Mouse (Mus musculus): ENCODE results near the gene Trpc3. TPM values are rescaled to one million over a fixed set of nuclear protein-coding genes. Genes with fewer than 3 reads are reported as not detected.
A peak's percentile ranks its signal among the peaks of the same experiment; 100 is the strongest.
"Not testable (repeated sequence)": the region's sequence is repeated elsewhere in the genome, so short reads cannot be mapped to it uniquely, and the experiment has no call there.

Trpc3 gene
- polyA plus RNA-seq (2015; fragmentation: Nextera tagmentation; extraction: Ambion mirVana): 0.26 and 0.55 TPM in 2 replicates

DNA sequence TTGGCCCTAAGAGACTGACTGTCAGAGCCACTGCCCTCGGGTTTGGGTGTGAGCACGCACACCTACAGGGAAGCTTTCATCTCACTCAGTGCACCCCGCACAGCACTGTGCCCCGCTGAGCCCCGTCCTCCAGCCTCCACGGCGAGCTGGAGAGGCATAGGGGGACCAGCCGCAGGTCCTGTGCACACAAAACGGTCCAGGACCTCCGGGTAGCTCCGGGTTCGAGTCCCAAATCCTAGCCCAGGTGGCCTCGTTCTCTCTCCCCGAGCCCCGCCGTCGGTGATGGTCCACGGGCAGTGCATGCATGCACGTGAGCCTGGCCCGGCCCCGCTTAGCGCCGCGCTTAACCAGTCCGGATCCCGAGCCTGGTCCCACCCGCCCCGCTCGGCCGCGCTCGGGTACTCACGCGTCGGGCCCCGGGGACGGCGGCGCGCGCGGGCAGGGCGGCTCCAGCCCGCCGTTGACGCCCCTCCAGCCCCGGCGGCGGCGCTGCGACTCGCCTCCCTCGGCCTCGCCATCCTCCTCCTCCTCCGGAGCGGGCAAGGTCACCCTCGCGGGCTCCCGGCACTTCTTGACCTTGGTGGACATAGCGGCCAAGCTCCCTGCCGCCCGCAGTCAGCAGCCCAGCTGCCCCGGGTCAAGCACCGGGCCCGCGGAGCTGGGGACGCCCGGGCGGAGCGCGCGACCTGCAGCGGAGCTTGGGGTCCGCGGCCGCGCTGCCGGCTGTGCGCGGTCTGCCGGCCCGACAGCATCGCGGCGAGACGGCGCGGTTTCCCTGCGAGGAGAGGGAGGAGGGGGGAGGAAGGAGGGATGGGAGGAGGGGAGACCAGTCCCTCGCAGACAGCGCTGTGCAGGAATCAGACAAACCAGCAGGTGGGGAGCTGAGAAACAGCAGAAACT lies at the start of gene Trpc3:
TSS of gene Trpc3 (minus strand) at position 776 of the 900 bp plus-strand sequence.
- peak; percentile 34; the same call in 1 of the 2 replicates for ATAC-seq (ENCODE audit: insufficient read depth)

DNA sequence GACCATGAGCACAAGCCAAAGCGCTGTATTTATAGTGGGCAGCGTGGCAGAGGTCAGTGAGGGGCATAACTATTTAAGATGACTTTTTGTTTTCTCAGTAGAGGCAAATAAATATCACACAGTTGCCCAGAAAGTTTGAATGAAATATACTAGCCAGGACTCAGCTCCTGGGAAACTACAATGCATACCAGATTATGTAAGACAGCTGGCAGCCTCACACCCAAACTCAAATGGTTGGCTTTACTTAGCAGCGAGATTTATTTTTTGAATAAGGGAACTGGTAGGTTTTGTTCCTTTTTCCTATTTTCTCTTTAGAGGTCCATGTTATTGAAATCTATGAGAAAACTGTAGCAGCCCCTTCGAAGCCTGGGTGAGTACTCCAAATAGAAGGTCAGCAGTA lies 48.1 kb upstream of the Trpc3 start:
- no peak for ATAC-seq (ENCODE audit: insufficient read depth)
- no peak overlapping the region for H3K9ac ChIP-seq
- no peaks in the 10 kb centered on the region for H3K27me3 ChIP-seq
- no peaks in the 10 kb centered on the region for H3K36me3 ChIP-seq (replicated peaks)
- 48% methylated on average over 4 of the region's 4 CpGs for WGBS (ENCODE audit: insufficient replicate concordance)
- H3K9me3 ChIP-seq (replicated peaks): no peaks in the 10 kb centered on the region
- no peak overlapping the region for H3K4me3 ChIP-seq (replicated peaks)
- no peaks in the 10 kb centered on the region for H3K4me1 ChIP-seq (replicated peaks)
- no peak overlapping the region for H3K27ac ChIP-seq (replicated peaks)
- H3K4me2 ChIP-seq: no peak overlapping the region

More for the DNA sequence above, at the start of gene Trpc3:
- Histone ChIP-seq H3K4me2 (peak within 1 kb of the TSS; percentile 65), H3K4me3 (replicated peaks) (peak within 1 kb of the TSS; percentile 52), H3K9ac (no peak within 1 kb of the TSS), H3K4me1 (replicated peaks) (0 out of 2 replicates have a peak, but pooled peaks cover 5% of the 10 kb centered on the region), H3K27me3 (peaks cover 46% of the 10 kb centered on the region), H3K9me3 (replicated peaks) (no peaks in the 10 kb centered on the region), H3K27ac (replicated peaks) (no peak within 1 kb of the TSS), H3K36me3 (replicated peaks) (no peaks in the 10 kb centered on the region)
- WGBS (ENCODE audit: insufficient replicate concordance): 1% methylated on average over 91 of the region's 91 CpGs

DNA sequence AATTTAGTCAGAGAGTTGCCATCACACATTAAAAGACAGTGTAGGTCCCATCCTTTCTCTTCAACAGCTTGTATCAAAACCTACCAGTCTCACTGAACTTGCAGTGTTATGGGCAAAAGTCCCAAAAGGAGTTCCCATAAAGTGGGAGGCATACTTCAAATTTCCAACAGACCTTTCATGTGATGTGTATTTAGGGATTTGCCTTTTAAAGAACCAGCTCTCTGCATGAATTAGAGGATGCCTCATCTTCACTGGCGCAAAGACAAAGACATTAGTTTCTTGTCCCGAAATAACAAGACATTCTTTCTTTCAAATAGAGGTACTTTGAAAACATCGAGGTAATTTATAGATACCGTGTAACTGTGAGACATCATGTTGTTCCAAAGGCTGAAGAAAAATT lies 43.1 kb upstream of the Trpc3 start:
- Histone ChIP-seq H3K9ac (no peak overlapping the region), H3K36me3 (replicated peaks) (no peaks in the 10 kb centered on the region), H3K27ac (replicated peaks) (no peak overlapping the region), H3K4me3 (replicated peaks) (no peak overlapping the region), H3K4me1 (replicated peaks) (no peaks in the 10 kb centered on the region), H3K9me3 (replicated peaks) (no peaks in the 10 kb centered on the region), H3K27me3 (no peaks in the 10 kb centered on the region), H3K4me2 (no peak overlapping the region)
- WGBS (ENCODE audit: insufficient replicate concordance): 68% methylated on average over 4 of the region's 4 CpGs
- no peak for ATAC-seq (ENCODE audit: insufficient read depth)

DNA sequence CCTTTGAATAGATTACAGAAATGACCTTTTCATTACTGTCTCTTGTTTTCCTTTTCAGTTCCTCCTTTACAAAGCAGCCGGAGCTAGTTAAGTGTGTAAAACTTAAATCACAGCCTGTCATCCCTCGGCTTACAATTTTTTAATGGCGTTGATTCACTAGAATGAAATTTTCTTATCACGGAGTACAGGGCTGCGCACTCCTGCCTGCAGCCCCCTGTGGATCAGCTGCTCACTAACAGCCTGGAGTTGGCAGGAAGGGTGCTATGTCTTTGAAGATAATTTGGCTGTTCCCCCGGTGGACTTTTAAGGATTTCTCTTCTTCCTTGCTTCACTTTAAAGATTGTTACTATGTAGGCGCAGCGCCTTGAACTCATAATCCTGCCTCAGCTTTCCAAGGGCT lies 36.6 kb upstream of the Trpc3 start:
- H3K4me2 ChIP-seq: no peak overlapping the region
- H3K27ac ChIP-seq (replicated peaks): no peak overlapping the region
- no peak overlapping the region for H3K4me3 ChIP-seq (replicated peaks)
- no peak for ATAC-seq (ENCODE audit: insufficient read depth)
- 63% methylated on average over 8 of the region's 8 CpGs for WGBS (ENCODE audit: insufficient replicate concordance)
- H3K4me1 ChIP-seq (replicated peaks): no peaks in the 10 kb centered on the region
- H3K9me3 ChIP-seq (replicated peaks): no peaks in the 10 kb centered on the region
- no peaks in the 10 kb centered on the region for H3K27me3 ChIP-seq
- H3K9ac ChIP-seq: no peak overlapping the region
- no peaks in the 10 kb centered on the region for H3K36me3 ChIP-seq (replicated peaks)

DNA sequence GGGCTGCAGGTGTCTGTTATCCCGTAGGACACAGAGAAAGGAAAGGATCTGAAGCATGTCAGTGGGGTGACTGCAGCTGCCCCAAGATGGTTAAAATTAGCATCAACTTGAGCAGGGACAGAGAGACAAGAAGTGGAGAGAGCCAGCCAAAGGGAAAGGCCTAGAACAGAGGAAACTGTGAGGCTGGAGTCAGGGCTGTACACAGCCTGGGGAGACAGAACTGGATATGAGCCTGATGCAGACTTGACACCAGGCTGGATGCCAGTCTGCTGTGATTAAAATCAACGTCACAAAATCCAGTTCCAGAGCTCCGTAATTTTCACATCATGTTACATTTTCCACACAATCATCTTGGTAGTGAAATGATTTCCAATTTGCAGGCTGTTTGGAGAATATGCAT lies 31.9 kb upstream of the Trpc3 start:
- Histone ChIP-seq H3K4me2 (no peak overlapping the region), H3K36me3 (replicated peaks) (no peaks in the 10 kb centered on the region), H3K27me3 (no peaks in the 10 kb centered on the region), H3K9me3 (replicated peaks) (no peaks in the 10 kb centered on the region), H3K4me1 (replicated peaks) (no peaks in the 10 kb centered on the region), H3K9ac (no peak overlapping the region), H3K4me3 (replicated peaks) (no peak overlapping the region), H3K27ac (replicated peaks) (no peak overlapping the region)
- no peak for ATAC-seq (ENCODE audit: insufficient read depth)
- WGBS (ENCODE audit: insufficient replicate concordance): 66% methylated on average over 3 of the region's 3 CpGs

DNA sequence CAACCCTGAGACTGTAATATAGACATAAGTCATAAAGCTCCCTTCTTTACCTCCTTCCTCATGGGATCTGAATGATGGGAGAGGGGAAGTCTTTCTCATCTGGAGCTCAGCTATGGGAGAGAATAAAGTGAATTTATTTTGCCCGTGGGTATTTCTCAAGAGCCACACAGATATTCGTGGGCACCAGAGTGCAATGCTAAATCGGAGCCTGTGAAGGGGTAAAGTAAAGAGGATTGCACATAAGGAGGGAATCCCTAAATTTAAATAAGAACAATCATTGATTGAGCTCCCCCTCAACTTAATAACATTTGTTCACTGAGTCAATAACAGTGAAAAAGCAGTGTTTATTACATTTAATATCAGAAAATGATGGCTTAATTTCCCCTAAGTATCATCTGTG lies 19.6 kb upstream of the Trpc3 start:
- Histone ChIP-seq H3K36me3 (replicated peaks) (no peaks in the 10 kb centered on the region), H3K9me3 (replicated peaks) (no peaks in the 10 kb centered on the region), H3K4me3 (replicated peaks) (no peak overlapping the region), H3K27ac (replicated peaks) (no peak overlapping the region), H3K4me2 (no peak overlapping the region), H3K9ac (no peak overlapping the region), H3K4me1 (replicated peaks) (no peaks in the 10 kb centered on the region), H3K27me3 (no peaks in the 10 kb centered on the region)
- ATAC-seq (ENCODE audit: insufficient read depth): no peak
- WGBS (ENCODE audit: insufficient replicate concordance): 66% methylated on average over 3 of the region's 3 CpGs

DNA sequence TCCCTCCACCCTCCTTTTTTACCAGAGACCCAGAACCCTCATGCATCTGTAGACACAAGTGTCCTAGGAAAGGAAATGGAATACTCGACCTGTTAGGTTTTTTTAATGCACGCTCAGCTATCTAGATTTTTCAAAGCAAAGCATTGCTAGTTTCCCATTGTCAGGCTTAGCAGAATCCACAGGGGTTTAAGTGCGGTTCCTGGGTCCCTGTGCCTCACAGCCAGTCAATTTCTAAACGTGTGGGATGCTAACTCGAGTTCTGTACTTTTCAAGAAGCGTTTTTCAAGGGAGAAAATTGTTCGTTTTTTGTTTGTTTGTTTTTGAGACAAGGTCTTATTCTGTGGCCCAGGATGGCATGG lies 304 bp upstream of the Trpc3 start:
- Histone ChIP-seq H3K27ac (replicated peaks) (no peak overlapping the region), H3K4me3 (replicated peaks) (peak overlapping the region; percentile 52), H3K4me1 (replicated peaks) (0 out of 2 replicates have a peak, but pooled peaks cover 5% of the 10 kb centered on the region), H3K27me3 (peaks cover 48% of the 10 kb centered on the region), H3K36me3 (replicated peaks) (no peaks in the 10 kb centered on the region), H3K9me3 (replicated peaks) (no peaks in the 10 kb centered on the region), H3K4me2 (peak overlapping the region; percentile 65), H3K9ac (no peak overlapping the region)
- ATAC-seq (ENCODE audit: insufficient read depth): no peak
- 11% methylated on average over 7 of the region's 7 CpGs for WGBS (ENCODE audit: insufficient replicate concordance)

DNA sequence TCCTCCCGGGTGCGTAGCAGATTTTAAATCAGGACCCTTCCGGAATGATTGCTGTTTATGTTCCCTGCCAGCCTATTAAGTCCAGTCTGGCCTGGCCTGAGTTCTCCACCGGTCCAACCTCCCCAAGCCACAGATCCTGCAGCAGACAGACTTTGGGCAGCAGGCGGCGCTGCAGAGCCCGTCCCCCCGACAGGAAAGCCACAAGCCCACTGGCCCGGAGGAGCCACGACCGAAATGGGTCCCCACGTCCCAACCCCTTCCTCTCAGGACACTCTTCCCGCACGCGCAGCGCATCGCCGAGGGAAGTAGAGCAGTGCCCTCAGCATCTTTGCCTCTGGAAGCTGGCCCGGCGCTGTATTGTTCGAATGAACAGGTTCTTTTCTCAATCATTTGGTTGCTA lies 1.1 kb downstream of the Trpc3 start:
- H3K9ac ChIP-seq: no peak overlapping the region
- 3% methylated on average over 21 of the region's 21 CpGs for WGBS (ENCODE audit: insufficient replicate concordance)
- peak overlapping the region; percentile 65 for H3K4me2 ChIP-seq
- H3K9me3 ChIP-seq (replicated peaks): no peaks in the 10 kb centered on the region
- H3K27ac ChIP-seq (replicated peaks): no peak overlapping the region
- no peaks in the 10 kb centered on the region for H3K36me3 ChIP-seq (replicated peaks)
- no peak for ATAC-seq (ENCODE audit: insufficient read depth)
- H3K4me3 ChIP-seq (replicated peaks): peak overlapping the region; percentile 52
- 0 out of 2 replicates have a peak, but pooled peaks cover 5% of the 10 kb centered on the region for H3K4me1 ChIP-seq (replicated peaks)
- peaks cover 46% of the 10 kb centered on the region for H3K27me3 ChIP-seq

DNA sequence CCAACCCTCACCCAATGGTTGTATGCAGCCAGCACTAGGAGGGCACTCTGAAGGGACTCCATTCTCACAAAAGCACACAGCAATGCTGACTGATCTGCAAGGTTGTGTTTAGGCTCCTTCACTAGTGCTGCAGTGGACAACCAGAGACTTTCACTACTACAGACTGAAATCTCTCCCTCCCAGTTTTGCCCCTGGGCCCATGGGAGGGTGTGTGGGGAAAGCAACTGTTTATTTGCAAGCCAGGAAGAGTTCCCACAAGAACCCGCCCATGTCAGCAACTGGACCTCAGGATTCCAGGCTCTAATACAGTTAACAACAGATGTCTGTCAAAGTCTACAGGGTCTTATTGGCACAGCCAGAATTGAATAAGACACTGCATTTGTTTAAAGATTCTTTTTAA lies 14.1 kb downstream of the Trpc3 start:
- ATAC-seq (ENCODE audit: insufficient read depth): no peak
- no peaks in the 10 kb centered on the region for H3K27me3 ChIP-seq
- no peaks in the 10 kb centered on the region for H3K36me3 ChIP-seq (replicated peaks)
- H3K9me3 ChIP-seq (replicated peaks): no peaks in the 10 kb centered on the region
- H3K4me2 ChIP-seq: no peak overlapping the region
- WGBS (ENCODE audit: insufficient replicate concordance): 31% methylated on average over 1 of the region's 1 CpGs
- H3K4me1 ChIP-seq (replicated peaks): no peaks in the 10 kb centered on the region
- H3K27ac ChIP-seq (replicated peaks): no peak overlapping the region
- no peak overlapping the region for H3K4me3 ChIP-seq (replicated peaks)
- no peak overlapping the region for H3K9ac ChIP-seq

DNA sequence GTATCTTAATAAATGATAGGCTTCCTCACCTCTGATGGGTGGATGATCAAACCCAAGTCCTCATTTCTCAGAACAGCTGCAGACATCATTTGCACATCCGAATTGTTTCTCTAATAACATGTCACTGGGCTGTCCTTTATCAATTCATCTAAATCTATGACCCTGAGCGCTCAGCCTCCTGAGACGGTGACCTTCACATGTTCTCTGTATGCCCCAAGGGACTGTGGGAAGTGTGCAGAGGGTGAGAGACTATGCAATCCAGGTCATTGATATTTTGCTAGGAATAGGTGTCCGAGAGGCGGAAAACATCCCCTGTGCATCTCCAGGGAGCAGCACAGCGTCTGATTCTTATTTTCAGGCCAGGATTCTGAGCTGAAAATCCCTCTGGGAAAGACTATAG lies 22.2 kb downstream of the Trpc3 start:
- Histone ChIP-seq H3K4me1 (replicated peaks) (no peaks in the 10 kb centered on the region), H3K27me3 (no peaks in the 10 kb centered on the region), H3K9ac (no peak overlapping the region), H3K4me3 (replicated peaks) (no peak overlapping the region), H3K9me3 (replicated peaks) (no peaks in the 10 kb centered on the region), H3K27ac (replicated peaks) (no peak overlapping the region), H3K36me3 (replicated peaks) (no peaks in the 10 kb centered on the region), H3K4me2 (no peak overlapping the region)
- WGBS (ENCODE audit: insufficient replicate concordance): 74% methylated on average over 6 of the region's 6 CpGs
- no peak for ATAC-seq (ENCODE audit: insufficient read depth)

DNA sequence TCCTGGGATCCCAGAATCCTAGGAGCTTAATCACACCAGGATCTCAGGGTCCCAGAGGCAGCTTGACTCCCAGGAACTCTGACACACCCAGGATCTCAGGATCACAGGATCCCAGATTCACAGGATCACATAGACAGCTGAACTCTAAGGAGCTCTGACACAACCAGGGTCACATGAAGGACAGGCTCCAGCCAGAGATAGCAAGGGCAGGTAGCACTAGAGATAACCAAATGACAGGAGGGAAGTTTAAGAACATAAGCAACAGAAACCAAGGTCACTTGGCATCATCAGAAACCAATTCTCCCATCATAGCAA lies 44.8 kb downstream of the Trpc3 start:
- not testable (repeated sequence) for H3K27me3 ChIP-seq; H3K4me3 ChIP-seq (replicated peaks); H3K4me1 ChIP-seq (replicated peaks); ATAC-seq (ENCODE audit: insufficient read depth); H3K4me2 ChIP-seq; H3K27ac ChIP-seq (replicated peaks); H3K36me3 ChIP-seq (replicated peaks); H3K9ac ChIP-seq; H3K9me3 ChIP-seq (replicated peaks)
